Mouse (Mus musculus) left cerebral cortex, adult 2 months (tissue): Measurements from ENCODE around the gene Stat3. TPM values are rescaled to one million over a fixed set of nuclear protein-coding genes. Genes with fewer than 3 reads are reported as not detected.

Source experiments
- DNase-seq, 2 experiments: peaks; one replicate each; pipeline ENCODE4 v3.0.0; 2021 to 2022; ENCODE audit warnings: low spot score in 2 of 2, mixed read lengths in 1 of 2; ENCODE audit errors: extremely low spot score in 1 of 2
- H3K27ac ChIP-seq: fragments of 200-600 bp; 2 replicates; pipeline ENCODE4 v1.8.1; 2022
- H3K4me3 ChIP-seq: fragments of 200-600 bp; 2 replicates; pipeline ENCODE4 v1.8.1; 2022
- CTCF ChIP-seq: fragments of 200-600 bp; IDR thresholded peaks from 2 replicates; pipeline ENCODE4 v1.8.1; 2022; ENCODE audit warnings: antibody characterized with exemption, mild to moderate bottlenecking, moderate library complexity
- intact Hi-C: fragments of 180-260 bp; cut with DNase I; formaldehyde crosslinking; loops from one replicate; pipeline ENCODE4 v1.15.1; 2025
- total RNA-seq, 2 experiments: library from RNA; stranded (reverse); gene quantifications; 2 replicates each; pipeline ENCODE4 v1.2.3; 2021

Stat3 gene
- total RNA-seq, 2 experiments from 2014 or later = 35.7 to 40.9 TPM

DNA sequence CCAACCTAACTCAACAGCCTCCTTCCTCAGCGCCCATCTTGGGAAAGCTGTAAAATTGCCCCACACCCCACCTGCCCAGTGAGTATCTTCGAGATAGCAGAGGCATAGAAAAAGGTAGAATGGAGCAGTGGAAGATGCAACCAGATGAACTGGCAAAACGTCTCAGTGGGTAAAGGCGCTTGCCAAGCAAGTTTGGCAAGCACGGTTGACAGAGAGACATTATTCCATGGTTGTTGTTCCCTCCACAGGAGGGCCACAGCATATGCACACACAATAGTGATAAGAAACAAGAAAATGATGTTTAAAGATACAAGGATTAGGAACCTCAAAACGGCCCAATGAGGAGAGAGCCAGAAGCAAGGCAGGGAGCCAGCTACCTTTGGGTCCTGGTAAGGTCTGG is 81.4 kb downstream of the Stat3 start:
- Histone ChIP-seq H3K27ac (no peak overlapping the region), H3K4me3 (no peak overlapping the region)
- intact Hi-C loops = no loop called here
- no peak for TF ChIP-seq CTCF
- no peak for DNase-seq

DNA sequence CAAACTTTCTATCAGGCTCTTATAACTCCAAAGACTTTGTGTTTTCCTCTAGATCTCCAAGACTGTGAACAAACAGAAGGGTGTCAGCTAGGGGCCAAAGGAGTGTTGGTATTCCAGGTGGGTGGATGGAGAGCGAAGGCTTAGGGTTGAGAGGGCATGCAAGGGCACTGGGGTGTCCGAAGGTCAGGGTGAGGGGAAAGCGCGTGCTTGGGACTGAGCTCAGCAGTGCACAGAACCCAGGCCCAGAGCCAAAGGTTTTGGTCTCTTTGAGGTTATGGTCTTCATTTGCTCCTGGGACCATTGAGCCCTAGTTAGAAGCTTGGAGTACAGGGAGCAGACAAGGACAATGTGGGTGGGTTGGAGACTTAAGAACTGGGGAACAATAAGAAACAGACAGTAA is 84.2 kb downstream of the Stat3 start:
- DNase-seq = no peak
- intact Hi-C loops = no loop called here
- TF ChIP-seq CTCF = no peak
- Histone ChIP-seq H3K4me3 (no peak overlapping the region), H3K27ac (no peak overlapping the region)

GRCm38 (mm10) chr11:100854268-100854667 is 85.1 kb downstream of the Stat3 start:
- TF ChIP-seq CTCF = no peak
- no peak overlapping the region for H3K27ac ChIP-seq
- DNase-seq = no peak
- no peak overlapping the region for H3K4me3 ChIP-seq
- intact Hi-C loops = no loop called here

GRCm38 (mm10) chr11:100853018-100853417 is 86.3 kb downstream of the Stat3 start:
- intact Hi-C loops = no loop called here
- Histone ChIP-seq H3K27ac (no peak overlapping the region), H3K4me3 (no peak overlapping the region)
- TF ChIP-seq CTCF = no peak
- no peak for DNase-seq

GRCm38 (mm10) chr11:100852088-100852487 is 87.3 kb downstream of the Stat3 start:
- no peak for DNase-seq
- intact Hi-C loops = no loop called here
- TF ChIP-seq CTCF = no peak
- Histone ChIP-seq H3K4me3 (no peak overlapping the region), H3K27ac (no peak overlapping the region)

DNA sequence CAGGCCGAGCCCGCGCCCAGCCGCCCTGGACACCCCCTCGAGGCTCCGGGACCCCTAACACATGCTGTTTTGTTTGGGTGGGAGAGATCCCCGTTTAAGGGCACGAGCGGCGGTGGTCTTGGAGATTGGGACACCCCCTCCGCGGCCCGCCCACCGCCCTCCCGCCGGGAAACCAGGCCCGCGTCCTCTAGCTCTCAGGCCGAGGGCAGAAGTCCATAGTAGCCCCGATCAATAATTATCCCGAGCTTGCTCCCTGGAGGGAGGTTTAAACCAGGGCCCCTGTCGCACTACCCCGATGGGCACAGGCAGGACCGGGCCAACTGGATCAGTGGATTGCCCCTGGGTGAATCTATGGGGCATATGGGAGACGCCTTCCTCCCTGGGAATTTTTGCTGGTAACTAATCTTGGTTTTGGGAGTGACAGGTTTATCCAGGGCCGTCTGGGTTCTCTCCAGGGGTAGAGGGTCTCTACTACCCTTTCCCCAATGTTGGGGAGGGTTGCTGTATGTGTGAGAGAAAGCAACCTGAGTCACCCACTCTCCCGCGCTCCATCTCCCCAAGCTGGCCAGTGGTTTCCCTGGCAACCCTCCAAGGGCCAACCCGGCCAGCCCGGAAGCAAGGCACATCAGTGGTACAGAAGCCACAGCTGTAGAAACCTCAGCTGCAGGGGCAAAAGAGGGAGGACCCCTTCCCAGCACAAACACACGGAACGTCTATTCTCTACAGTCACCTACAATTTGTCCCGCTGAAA is 88.4 kb downstream of the Stat3 start:
- DNase-seq = peak in 1 of 2 experiments; percentile 29
- intact Hi-C loops = no loop called here
- Histone ChIP-seq H3K27ac (peak overlapping the region; percentile 87), H3K4me3 (peak overlapping the region; percentile 77)
- no peak for TF ChIP-seq CTCF

- intact Hi-C loops = no loop called here
- DNase-seq = peak; percentile 66 to 69
- peak within 1 kb of the TSS; percentile 77 for H3K4me3 ChIP-seq
- TF ChIP-seq CTCF = no peak
- peak within 1 kb of the TSS; percentile 87 for H3K27ac ChIP-seq
Observed at GRCm38 (mm10) chr11:100850038-100850777, 89.1 kb downstream of the Stat3 start, which contains the start of gene Stat5b. TSS of gene Stat5b (minus strand) at chr11:100850724.

DNA sequence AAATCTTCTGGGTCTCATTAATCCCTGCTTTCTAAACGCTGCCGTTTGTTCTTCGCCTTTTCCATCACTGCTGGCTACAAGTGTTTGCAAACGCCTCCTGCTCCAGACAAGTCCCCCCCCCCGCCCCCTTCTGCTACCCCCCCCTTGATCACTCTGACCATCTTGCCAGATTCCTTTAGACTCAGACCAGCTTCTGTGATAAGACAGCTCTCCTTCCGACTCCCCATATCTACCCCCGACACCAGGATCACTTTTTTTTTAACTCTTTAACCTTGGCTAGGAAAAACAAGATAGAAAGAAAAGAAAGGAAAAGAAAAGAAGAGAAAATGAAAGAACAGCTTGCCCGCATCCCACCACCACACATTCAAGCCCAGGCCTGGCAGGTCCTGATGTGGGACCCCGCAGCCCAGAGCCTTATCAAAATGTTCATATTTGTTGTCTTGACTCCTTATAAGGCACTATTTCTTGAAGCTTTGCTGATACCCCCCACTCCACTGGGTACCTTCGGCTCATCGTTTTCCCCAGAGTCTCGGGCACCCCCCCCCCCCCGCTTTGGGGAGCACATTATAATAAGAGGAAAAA is 89.8 kb downstream of the Stat3 start:
- Histone ChIP-seq H3K27ac (no peak overlapping the region), H3K4me3 (peak overlapping the region; percentile 77)
- DNase-seq = no peak
- intact Hi-C loops = no loop called here
- TF ChIP-seq CTCF = no peak

- intact Hi-C loops = no loop called here
- TF ChIP-seq CTCF = no peak
- Histone ChIP-seq H3K27ac (no peak overlapping the region), H3K4me3 (peak overlapping the region; percentile 77)
- DNase-seq = no peak
Observed at GRCm38 (mm10) chr11:100848789-100849379, 90.5 kb downstream of the Stat3 start.

DNA sequence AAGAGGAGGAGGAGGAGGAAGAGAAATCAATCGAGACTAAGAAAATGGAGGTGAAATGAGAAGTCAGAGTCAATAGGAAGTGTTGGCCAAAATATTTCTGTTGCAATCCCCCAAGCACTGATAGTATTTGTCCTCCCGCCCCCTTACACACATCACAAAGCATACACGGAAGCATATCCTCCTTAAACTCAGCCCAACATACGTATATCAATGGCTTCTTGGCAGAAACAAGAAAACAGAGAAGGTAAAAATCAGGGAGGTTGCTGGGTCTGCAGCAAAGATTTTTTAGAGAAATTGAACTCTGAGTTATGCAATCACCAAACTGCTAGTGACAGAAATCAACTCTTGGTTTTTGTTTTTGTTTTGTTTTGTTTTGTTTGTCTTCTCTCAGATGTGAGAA is 91.3 kb downstream of the Stat3 start:
- intact Hi-C loops = no loop called here
- no peak overlapping the region for H3K27ac ChIP-seq
- H3K4me3 ChIP-seq = no peak overlapping the region
- no peak for DNase-seq
- no peak for TF ChIP-seq CTCF

GRCm38 (mm10) chr11:100847572-100847971 is 91.8 kb downstream of the Stat3 start:
- intact Hi-C loops = no loop called here
- TF ChIP-seq CTCF = no peak
- DNase-seq = no peak
- H3K4me3 ChIP-seq = no peak overlapping the region
- no peak overlapping the region for H3K27ac ChIP-seq

- no peak overlapping the region for H3K27ac ChIP-seq
- DNase-seq = no peak
Observed at GRCm38 (mm10) chr11:100845793-100846192, 93.5 kb downstream of the Stat3 start.

More at GRCm38 (mm10) chr11:100845793-100846192, 93.5 kb downstream of the Stat3 start:
- intact Hi-C loops = no loop called here
- no peak for TF ChIP-seq CTCF
- H3K4me3 ChIP-seq = no peak overlapping the region
